Mouse (Mus musculus) common myeloid progenitor, adult 5-6 weeks (primary cell): ENCODE data around the gene Sf1. TPM values are rescaled to one million over a fixed set of nuclear protein-coding genes. Genes with fewer than 3 reads are reported as not detected.

Experiments used
- ATAC-seq: replicated peaks from 2 replicates; pipeline ENCODE4 v1.8.0; 2016; ENCODE audit warnings: low read depth, mild to moderate bottlenecking, moderate TSS enrichment, inconsistent platforms; ENCODE audit not compliant: poor library complexity, severe bottlenecking
- total RNA-seq: library from RNA; stranded (forward); fragments of 200-1000, 187-1606 nt; gene quantifications from 2 replicates; pipeline ENCODE4 v1.2.3, GENCODE M21; 2017

Gene Sf1
- 221 and 258 TPM in 2 replicates for total RNA-seq

- ATAC-seq = peak; percentile 90
Measured at GRCm38 (mm10) chr19:6363411-6364240, at the start of gene Sf1. Gene Sf1 (plus strand): TSS chr19:6363690.

GRCm38 (mm10) chr19:6313796-6314195 lies 49.7 kb upstream of the Sf1 start:
- ATAC-seq = no peak

GRCm38 (mm10) chr19:6314513-6314912 lies 49.0 kb upstream of the Sf1 start:
- ATAC-seq = no peak

- no peak for ATAC-seq
Measured at GRCm38 (mm10) chr19:6315573-6315972, 47.9 kb upstream of the Sf1 start.

- no peak for ATAC-seq
Measured at GRCm38 (mm10) chr19:6318145-6318544, 45.3 kb upstream of the Sf1 start.

GRCm38 (mm10) chr19:6321358-6321757 lies 42.1 kb upstream of the Sf1 start:
- no peak for ATAC-seq

GRCm38 (mm10) chr19:6321786-6322621 lies 41.5 kb upstream of the Sf1 start:
- no peak for ATAC-seq

- no peak for ATAC-seq
Measured at GRCm38 (mm10) chr19:6324751-6325150, 38.7 kb upstream of the Sf1 start.

- ATAC-seq = peak; percentile 11
Measured at GRCm38 (mm10) chr19:6331178-6331577, 32.3 kb upstream of the Sf1 start.

- ATAC-seq = peak; percentile 57
Measured at GRCm38 (mm10) chr19:6331719-6332516, 31.6 kb upstream of the Sf1 start.

- ATAC-seq = no peak
Measured at GRCm38 (mm10) chr19:6333761-6334595, 29.5 kb upstream of the Sf1 start.

- ATAC-seq = peak; percentile 92
Measured at GRCm38 (mm10) chr19:6334673-6335457, 28.6 kb upstream of the Sf1 start, which contains the start of gene Men1. Gene Men1 (plus strand): TSS chr19:6334979.

GRCm38 (mm10) chr19:6335458-6335827 lies 28.0 kb upstream of the Sf1 start:
- no peak for ATAC-seq

- no peak for ATAC-seq
Measured at GRCm38 (mm10) chr19:6336920-6337319, 26.6 kb upstream of the Sf1 start.

GRCm38 (mm10) chr19:6338171-6338570 lies 25.3 kb upstream of the Sf1 start:
- ATAC-seq = no peak

- ATAC-seq = no peak
Measured at GRCm38 (mm10) chr19:6338716-6339115, 24.8 kb upstream of the Sf1 start.

GRCm38 (mm10) chr19:6339191-6339590 lies 24.3 kb upstream of the Sf1 start:
- ATAC-seq = no peak

- peak; percentile 49 for ATAC-seq
Measured at GRCm38 (mm10) chr19:6339890-6340504, 23.5 kb upstream of the Sf1 start.
